Mouse (Mus musculus) cerebellum, postnatal 10 days (tissue): ENCODE measurements around the gene Sh3yl1.

ENCODE experiments used
- DNase-seq, 2 experiments: peaks; one replicate each; pipeline ENCODE4 v3.0.0; 2021; ENCODE audit warnings: mixed read lengths in 2 of 2

Sh3yl1 gene

DNA sequence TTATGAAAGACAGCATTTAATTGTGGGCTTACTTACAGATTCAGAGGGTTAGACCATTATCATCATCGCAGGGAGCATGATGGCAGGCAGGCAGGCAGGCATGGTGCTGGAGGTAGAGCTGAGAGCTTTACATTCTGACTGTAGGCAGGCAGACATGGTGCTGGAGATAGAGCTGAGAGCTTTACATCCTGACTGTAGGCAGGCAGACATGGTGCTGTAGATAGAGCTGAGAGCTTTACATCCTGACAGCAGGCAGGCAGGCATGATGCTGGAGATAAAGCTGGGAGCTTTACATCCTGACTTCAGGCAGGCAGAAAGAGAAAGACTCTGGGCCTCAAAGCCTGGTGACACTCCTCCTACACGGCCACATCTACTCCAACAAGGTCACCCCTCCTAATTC is 59.2 kb downstream of the Sh3yl1 start:
- DNase-seq = no peak

DNA sequence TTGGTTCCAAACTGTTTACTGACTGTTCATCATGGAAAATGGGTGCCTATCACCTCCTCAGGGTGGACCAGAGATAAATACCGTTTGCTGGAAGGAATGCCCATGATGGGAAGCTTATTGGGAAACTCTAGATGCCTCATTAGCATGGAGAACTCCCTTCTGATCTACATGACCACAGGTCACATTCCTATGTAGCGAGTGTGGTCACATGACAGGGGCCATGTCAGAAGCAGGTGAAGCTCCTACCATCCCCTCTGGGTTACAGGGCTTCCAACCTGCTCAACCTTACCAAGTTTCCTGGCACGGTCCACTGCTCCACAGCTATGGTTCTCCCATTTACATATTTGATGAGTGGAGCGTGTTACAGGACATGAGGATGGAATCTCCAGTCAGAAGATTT is 92.3 kb downstream of the Sh3yl1 start:
- DNase-seq = no peak

DNA sequence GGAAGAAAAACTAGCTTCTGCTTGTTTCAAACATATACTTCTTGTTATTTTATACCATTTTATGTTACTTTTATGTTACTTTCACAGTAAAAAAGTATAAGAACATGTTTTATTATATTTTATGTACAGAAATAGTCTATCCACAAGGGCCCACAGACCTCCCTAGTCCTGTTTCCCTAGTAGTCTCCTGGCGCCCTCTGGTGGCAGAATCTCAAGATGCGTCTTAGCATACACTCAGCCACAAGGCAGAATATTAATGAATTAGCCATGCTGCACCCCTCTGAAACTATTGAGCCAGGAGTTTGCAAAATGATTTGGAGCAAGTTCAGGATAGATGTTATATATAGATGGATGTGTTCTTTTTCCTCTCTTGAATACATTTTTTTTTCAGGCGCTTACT is 93.5 kb downstream of the Sh3yl1 start:
- peak; percentile 91 to 93 for DNase-seq

DNA sequence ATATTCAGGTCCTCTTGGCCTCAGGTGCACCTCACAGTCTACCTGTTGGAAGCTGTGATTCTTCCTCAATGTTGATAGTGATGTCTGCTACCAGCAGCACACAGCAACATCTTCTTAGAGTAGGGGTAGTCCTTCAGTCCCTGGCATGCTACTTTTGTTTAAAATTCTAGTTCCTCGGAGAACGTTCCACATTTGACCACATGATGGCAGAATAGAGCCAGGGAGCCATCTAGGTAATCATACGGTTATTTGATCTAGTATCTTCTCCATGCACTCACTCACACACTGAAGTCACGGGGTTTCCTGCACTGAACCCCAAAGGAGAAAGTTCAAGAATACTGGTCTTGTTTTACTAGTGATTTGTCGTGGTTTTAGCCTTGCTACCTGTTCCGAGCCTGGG is 96.7 kb downstream of the Sh3yl1 start:
- DNase-seq = peak; percentile 54 to 57
